ENCODE assay signal across 8 mouse cellular contexts in genomic region chr12:112542920-112543300, GRCm38 (mm10). TPM values are rescaled to one million over a fixed set of nuclear protein-coding genes. Genes with fewer than 3 reads are reported as not detected.
DNase-seq lines count a peak whose midpoint lies in the region; ATAC-seq lines count a peak whose summit lies in the region.

No protein-coding gene starts in this region.

- 0 out of 2 replicates have a peak, but pooled peaks cover 6% of the 10 kb centered on the region for H3K4me1 ChIP-seq in intestine, embryonic 14.5 days (replicated peaks; ENCODE audit: control insufficient read depth, insufficient read depth, low read length)

- no peak overlapping the region for H3K4me2 ChIP-seq in intestine, embryonic 14.5 days (ENCODE audit: low read length)

- no peaks in the 10 kb centered on the region for H3K9me3 ChIP-seq in intestine, embryonic 14.5 days (ENCODE audit: control insufficient read depth, low read length)

- DNase-seq in adrenal gland, adult (ENCODE audit: inconsistent age in 2 of 2, low spot score in 1 of 2), result peak; percentile 87 to 96
- DNase-seq in embryo, embryonic 10 days (ENCODE audit: low spot score), result peak; percentile 94
- peak; percentile 62 for DNase-seq in gastrocnemius, postnatal 25 days
- DNase-seq in intestine, embryonic 14.5 days (ENCODE audit: low spot score), result peak; percentile 98
- peak; percentile 58 to 91 for DNase-seq in left cerebral cortex, adult 9 months (ENCODE audit: low spot score in 2 of 2)
- DNase-seq in mesoderm, embryonic 11.5 days (ENCODE audit: low read depth, low spot score), result peak; percentile 90
- DNase-seq in right cerebral cortex, postnatal 25 days, result peak; percentile 85
- peak; percentile 93 for DNase-seq in urinary bladder, postnatal 25 days (ENCODE audit: low spot score)

- no peaks in the 10 kb centered on the region for H3K36me3 ChIP-seq in intestine, embryonic 14.5 days (ENCODE audit: control insufficient read depth, insufficient read depth, low read length)

- peak; percentile 50 for ATAC-seq in intestine, embryonic 14.5 days (replicated peaks; ENCODE audit: low FRiP score, low TSS enrichment, low read depth)

- no peak overlapping the region for H3K4me3 ChIP-seq in intestine, embryonic 14.5 days (ENCODE audit: low read depth, low read length)

- WGBS in intestine, embryonic 14.5 days, result 5% methylated on average over 11 of the region's 11 CpGs

- H3K27ac ChIP-seq in intestine, embryonic 14.5 days (ENCODE audit: low read depth), result no peak overlapping the region

- H3K9ac ChIP-seq in intestine, embryonic 14.5 days (ENCODE audit: low read length), result no peak overlapping the region

- H3K27me3 ChIP-seq in intestine, embryonic 14.5 days (replicated peaks; ENCODE audit: control insufficient read depth, insufficient read depth, low read length), result no peaks in the 10 kb centered on the region

RNA-seq across cellular contexts. Expression of gene Tmem179, which starts 26.4 kb away (rescaled TPM):
- under 1 TPM in 1 of 2 experiments, not detected in 1; 0.18 TPM for total RNA-seq in gastrocnemius, postnatal 25 days (2021)
- polyA plus RNA-seq in intestine, embryonic 14.5 days (2014; fragmentation: Nextera tagmentation; extraction: Ambion mirVana), result 3.1 and 3.3 TPM in 2 replicates

RNA-seq across cellular contexts. Expression of gene Inf2, which starts 45.7 kb away (rescaled TPM):
- 10 to 100 TPM; 10.3 to 10.9 TPM for total RNA-seq in gastrocnemius, postnatal 25 days (2021)
- polyA plus RNA-seq in intestine, embryonic 14.5 days (2014; fragmentation: Nextera tagmentation; extraction: Ambion mirVana), result 4.3 and 4.6 TPM in 2 replicates

RNA-seq across cellular contexts. Expression of gene A530016L24Rik, which starts 53.7 kb away (rescaled TPM):
- 1 to 10 TPM in 1 of 2 experiments, under 1 TPM in 1; 0.69 to 5.5 TPM for total RNA-seq in gastrocnemius, postnatal 25 days (2021)
- 0.41 and 0.60 TPM in 2 replicates for polyA plus RNA-seq in intestine, embryonic 14.5 days (2014; fragmentation: Nextera tagmentation; extraction: Ambion mirVana)
